Mouse (Mus musculus) cerebellum, postnatal 14 days (tissue): ENCODE measurements around the gene BC004004.
"Not testable (repeated sequence)": the region's sequence is repeated elsewhere in the genome, so short reads cannot be mapped to it uniquely, and the experiment has no call there.

Source experiments
- DNase-seq, 2 experiments: peaks; one replicate each; pipeline ENCODE4 v3.0.0; 2021; ENCODE audit warnings: mixed read lengths in 2 of 2

The BC004004 gene

DNA sequence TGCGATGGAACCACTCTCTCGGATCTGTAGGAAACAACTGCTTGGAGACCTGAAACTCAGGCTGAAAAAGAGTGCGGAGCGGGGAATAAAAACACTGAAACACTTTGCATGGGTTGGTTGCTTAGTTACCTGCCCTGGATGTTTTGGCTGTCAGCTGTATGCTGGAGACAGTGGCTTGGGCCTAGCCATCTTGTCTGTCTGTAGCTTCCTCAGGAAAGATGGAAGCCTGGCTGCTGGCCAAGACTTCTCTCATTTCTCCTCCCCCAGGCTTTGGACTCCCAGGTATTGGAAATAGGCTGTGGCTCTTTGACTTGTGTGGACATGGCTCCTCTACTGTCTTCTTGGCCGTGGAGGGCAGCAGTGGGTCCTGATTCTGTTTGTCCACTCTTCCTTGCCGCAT is 32.8 kb downstream of the BC004004 start:
- no peak for DNase-seq

DNA sequence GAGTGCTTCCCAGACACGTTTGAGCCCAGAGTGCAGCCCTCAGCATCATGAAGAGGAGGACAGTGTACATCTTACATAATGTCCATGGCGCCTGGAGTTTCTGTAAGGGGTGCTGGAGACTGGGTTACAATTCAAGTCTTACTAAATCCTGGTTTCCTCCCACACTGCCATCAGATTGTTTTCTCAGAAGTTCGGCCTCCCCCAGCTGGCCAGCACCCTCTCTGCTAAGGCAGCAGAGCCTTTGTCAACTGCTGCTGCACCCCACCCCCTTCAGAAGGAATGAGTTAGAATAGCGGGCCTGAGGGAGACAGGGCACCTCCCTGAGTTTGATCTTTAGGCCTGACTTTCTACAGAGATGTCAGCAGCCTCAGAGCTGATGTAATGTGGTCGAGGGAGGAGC is 33.6 kb downstream of the BC004004 start:
- DNase-seq, result no peak

DNA sequence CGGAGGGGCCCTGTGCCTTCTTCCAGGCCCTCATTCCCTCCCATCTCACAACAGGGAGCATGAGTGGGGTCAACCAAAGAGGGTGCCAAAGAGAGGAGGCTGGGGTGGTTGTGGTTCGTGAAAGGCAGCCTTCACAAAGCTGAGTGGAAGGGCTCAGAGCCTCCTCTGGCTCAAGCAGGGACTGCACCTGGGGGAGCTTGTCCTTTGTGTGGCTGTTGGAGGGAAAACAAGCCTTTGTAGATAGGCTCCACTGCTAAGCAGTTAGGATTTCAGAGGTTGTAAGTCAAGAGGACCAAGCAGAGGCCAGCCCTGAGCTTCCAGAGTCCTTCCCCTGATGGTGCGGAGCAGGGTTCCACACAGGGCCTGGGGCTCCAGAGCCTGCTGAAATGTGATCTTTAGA is 34.5 kb downstream of the BC004004 start:
- peak in 1 of 2 experiments; percentile 20 for DNase-seq

DNA sequence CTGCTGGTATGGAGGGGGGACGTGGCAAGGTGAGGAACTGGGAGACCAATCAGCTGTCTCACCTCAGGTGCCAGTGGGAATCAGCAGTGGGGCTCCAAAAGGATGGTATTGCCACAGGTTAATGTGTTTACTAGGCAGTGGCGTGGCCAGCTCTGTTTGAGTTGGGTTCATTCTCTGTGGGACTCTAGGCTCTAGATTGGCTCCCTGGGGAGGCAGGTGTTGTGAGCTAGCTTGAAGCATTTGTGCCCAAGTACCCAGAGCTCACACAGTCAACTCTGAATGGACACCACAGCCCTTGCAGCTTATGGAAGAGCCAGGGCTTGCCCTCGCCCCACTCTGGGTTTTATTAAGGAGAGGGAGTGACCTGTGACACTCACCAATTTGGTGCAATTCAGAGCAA is 35.3 kb downstream of the BC004004 start:
- no peak for DNase-seq

DNA sequence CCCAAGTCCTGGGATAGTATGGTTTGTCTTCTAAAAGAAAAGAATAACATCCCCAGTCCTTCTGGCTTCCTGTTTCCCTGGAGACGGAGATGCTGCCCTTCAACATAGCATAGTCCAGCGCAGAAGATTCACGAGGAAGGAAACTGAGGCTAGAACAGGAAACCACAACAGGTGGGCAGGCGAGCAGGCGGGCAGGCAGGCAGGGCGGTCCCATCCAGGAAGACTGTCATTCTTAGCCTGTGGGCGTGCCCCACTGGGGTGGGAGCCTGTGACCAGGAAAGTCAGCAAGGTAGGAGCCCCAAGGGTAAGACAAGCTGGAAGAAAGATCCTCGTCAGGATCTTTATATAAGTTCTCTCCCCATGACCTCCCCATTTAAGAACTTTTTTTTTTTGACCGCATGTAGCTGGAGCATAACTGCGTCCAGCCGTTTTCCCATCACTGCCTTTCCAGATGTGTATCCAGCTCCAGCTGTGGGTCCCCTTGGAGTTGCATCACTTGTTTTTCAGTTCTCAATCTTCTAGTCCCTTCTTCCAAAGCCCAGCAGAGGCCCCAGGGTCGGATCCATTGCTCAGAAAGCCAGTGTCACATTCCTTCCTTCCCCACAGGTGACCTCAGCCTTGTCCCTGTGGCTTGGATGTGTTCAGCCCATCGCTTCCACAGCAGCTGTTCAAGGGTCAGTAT is 35.9 kb downstream of the BC004004 start:
- no peak for DNase-seq

DNA sequence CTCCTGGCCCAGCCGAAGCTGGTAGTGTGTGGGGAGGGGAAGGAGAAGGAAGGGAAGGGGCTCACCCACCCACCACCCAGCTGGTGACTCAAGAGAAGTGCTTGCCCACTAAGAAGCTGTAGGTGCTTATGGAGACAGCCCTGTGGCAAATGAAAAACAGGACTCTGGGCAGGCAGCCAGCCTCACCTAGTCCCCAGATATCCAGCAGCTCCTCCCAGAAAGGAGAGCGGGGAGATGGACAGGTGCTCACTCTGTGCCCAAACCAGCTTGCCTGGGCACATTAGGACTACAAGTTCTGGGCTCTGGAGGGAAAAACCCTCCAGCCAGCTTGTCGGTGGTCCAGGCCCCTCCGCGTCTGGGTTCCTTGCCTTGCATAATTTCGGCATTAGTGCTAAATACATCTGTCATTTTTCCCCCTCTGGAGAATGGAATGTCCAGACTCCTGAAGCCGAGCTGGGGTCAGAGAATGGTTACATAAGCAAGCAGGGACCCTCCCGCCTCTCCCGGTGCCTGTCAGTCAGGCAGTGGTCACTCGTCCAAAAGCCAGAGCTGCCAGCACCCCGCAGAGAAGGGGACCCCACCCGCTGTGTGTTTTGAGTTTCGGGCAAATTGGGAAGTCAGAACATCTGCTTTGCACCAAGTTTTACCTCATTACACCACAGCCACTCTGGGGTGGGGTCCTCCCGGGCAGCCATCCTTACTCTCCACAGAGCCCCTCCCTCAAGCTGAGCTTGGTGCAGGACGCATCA is 36.6 kb downstream of the BC004004 start:
- peak; percentile 53 to 57 for DNase-seq

DNA sequence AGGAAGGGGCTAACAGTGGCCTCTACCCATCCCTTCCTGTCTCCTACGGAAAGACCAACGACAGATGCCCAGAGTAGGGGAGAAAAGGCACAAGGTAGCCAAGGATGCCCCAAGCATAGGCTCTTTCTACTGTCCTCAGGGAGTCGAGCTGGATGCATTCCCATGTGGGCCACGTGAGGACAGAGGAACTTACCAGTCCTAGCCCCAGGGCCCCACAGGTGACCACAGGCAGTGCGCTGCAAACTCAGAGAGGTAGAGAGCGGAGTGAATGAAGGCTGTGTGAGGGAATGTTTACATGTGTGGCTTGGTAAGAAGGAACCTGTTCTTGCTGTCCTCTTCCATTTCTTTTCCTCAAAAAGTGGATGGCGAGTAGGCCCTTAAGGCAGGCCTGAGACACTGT is 37.3 kb downstream of the BC004004 start:
- peak in 1 of 2 experiments; percentile 45 for DNase-seq

DNA sequence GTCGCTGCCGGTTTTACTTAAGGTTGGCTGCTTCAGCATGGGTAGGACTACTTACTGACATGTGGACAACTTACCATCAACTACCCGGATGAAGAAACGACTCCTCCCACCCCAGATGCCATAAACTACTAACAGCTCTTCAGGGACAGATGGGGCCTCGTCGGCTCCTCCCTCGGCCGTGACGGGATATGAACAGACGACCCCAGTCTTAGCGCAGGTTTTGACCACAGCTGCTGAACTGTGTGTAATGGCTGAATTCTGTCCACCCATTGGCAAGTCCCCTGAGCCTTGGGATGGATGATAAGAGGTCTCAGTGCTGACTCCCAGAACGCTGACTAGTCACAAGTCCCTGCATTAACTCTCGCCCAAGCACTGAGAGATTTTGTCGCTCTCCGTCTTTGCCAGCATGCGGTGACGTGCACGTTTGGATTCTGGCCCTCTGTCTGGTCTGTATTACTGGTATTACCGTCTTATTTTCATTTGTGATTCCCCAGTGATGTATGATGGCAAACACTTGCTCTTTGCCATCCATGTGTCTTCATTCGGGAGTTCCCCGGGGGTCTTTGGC is 41.6 kb downstream of the BC004004 start:
- DNase-seq, result no peak

DNA sequence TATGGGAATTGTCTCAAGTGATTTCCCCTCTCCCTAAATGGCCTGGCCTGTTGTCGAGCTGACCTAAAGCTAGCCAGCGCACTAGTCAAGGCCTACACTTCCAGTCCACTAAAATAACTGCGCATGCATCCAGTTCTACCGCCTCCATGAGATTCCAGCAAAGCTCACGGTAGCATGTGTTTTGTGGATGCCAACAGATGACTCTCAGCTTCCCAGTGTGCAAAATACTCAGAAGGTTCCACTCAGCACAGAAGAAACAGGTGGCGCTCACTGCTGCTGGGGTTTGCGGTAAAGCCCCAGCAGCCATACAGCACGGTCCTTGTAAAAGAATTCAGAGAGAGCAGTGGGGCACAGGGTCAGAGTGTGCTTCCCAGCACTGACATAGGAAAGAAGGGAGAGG is 43.0 kb downstream of the BC004004 start:
- DNase-seq, result no peak

DNA sequence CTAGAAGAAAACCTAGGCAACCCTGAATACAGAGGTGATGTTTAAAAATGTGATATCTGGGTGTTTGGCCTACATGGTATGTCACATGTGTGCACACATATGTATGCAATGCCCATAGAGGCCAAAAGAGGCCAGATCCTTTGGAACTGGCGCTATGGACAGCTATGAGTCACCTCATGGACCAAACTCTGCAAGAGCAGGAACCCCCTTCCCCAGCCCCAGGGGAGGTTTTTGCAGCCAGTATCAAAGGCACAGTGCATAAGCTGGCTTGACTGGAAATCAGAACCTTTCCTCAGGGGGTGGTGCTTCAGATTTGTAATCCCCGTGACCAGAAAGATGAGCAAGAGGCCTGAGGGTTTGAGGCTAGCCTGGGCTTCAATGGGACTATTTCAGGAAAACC is 43.5 kb downstream of the BC004004 start:
- no peak for DNase-seq

DNA sequence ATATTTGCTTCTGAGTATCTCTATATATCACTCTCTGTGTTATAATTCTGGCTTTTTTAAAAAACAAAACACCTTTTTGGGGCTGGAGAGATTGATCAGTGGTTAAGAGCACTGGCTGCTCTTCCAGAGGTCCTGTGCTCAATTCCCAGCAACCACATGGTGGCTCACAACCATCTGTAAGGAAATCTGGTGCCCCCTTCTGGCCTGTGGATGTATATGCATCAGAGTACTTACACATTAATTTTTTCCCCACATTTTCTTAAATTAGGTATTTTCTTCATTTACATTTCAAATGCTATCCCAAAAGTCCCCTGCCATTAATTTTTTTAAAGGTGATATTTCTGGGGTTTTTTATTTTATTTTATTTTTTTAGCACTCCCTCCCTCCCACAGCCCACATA is 44.7 kb downstream of the BC004004 start:
- DNase-seq, result peak in 1 of 2 experiments; percentile 23

DNA sequence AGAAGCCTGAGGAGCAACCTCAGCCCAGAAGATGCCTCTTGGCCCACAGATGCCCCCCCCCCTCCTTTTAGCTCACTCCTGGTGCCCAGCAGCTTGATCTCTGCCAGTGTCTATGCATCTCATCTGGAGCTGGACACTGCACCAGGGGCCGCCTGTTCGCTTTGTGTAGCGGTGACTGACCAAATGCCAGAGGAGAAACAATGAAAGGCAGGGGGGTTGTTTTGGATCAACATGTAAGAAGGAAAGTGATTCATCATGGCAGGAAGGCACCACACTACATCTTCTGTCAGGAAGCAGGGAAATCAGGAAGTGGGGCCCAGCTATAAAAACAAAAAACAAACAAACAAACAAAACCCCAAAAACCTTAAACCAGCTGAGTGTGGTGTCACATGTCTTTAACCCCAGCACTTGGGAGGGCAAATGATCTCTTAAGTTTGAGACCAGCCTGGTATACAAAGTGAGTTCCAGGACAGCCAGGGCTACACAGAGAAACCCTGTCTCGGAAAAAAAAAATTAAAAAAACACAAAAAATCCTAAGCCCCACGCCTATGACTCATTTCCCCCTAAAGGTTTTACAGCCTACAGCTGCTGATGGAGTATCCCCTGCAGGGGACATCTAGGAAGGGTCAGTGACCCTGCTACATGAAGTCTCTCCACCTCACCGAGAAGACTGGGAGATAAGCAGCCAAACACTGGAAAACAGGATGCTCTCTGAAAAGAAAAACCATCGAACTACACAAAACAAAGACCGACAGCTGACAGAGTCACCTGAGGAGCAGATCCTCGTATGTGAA is 47.3 kb downstream of the BC004004 start:
- no peak for DNase-seq

DNA sequence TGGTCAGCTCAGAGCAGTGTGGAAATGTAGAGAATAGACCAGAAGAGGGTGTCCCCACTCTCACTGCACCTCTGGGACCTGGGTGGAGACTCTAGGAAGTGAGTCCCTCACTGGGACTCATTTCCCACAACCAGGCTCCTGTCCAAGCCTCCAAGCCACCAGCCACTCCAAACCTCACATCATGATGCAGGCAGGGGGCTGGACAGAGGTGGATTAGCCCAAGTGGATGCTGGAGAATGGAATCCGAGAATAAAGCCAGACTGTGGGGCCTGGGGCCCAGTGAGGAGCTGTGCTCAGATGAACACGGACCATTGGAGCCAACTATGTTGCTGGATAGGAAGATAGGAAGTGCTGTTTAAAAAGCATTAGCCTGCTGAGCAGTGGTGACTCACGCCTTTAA is 48.3 kb downstream of the BC004004 start:
- DNase-seq, result no peak

DNA sequence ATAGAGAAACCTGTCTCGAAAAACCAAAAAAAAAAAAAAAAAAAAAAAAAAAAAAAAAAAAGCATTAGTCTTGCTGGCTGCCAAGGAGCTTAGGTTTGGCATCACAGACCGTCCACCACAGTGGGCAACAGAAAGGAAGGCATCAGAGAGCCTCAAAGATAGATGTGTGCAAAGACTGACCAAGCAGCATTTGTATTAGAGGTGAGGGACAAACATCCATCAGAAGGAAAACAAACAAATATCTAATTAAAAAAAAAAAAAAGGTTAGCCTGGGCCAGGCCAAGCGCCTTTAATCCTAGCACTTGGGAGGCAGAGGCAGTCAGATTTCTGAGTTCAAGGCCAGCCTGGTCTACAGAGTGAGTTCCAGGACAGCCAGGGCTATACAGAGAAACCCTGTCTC is 48.8 kb downstream of the BC004004 start, which contains the start of gene Pi16:
Pi16 (plus strand) TSS at position 301 of the 400 bp plus-strand sequence.
- DNase-seq, result not testable (repeated sequence)

DNA sequence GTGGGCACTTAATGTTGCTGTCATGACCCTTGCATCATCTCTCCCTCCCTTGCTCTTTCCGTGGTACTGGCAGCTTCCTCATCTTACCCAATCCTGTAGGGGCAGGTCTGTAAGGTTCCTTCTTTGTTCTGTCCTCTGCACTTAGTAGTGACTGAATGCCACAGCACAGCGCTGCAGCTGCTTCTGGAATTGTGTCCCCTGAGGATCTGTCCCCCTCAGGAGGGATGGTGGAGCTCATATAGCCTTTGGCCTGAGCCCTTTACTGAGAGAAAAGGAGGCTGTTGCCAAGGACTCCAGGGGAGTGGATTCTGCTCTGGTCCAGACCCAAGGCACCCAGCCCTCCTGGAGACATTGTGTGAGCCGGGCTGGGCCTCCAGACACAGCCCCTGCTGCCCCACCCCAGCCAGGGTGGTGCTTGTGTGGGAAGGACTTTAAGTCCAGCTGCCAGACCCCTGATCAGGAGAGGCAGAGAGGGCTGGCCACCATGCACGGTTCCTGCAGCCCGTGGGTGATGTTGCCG is 50.2 kb downstream of the BC004004 start:
- no peak for DNase-seq

DNA sequence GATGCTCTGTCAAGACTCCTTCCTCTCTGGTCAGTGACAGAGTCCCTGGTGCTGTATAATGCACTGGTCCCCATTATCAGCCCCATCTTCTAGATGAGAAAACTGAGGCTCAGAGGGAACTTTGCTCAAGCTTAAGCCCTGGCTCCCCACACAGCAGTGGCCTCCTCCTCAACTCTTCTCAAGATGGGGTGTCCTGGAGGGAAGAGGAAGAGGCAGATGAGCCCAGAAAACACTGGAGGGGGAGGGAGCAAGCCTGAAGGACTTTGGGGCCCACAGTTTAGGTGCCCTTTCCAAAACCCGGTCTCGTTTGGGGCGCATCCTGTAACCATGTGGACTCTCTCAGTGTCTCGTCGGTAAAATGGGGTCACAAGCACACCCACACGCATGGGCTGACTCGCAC is 50.9 kb downstream of the BC004004 start:
- DNase-seq, result no peak

DNA sequence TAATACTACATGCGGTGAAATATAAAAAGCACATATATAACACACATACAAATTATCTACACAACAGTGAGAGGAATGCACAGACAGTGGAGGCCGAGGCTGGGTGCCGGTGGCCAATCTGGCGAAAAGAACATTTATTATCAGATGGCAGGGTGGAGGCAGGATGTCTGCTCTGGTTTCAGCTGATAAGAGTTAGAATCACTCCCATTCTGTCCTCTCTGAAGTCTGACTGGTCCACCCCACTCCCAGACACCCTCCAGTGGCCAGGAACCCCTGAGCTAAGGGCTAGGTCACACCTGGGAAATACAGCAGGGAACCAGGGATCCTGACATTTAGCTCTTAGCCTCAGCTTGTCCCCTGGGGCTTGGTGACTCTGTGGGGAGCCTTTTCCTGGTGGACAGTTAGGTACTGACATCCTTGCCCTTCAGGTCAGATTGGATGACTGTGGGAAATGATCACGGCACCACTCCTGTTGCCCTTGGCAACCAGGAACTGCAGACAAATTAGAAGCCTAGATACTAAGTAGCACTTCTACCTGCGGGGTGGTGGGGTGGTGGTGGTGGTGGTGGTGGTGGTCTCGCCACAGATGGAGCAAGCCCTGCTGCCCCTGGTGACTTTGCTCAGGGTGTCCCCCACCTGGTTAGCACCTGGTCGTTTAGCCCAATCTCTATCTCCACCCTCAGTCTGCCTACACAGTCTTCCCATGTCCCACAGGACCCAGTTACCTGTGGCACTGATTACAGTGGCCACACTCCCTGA is 51.5 kb downstream of the BC004004 start:
- no peak for DNase-seq

DNA sequence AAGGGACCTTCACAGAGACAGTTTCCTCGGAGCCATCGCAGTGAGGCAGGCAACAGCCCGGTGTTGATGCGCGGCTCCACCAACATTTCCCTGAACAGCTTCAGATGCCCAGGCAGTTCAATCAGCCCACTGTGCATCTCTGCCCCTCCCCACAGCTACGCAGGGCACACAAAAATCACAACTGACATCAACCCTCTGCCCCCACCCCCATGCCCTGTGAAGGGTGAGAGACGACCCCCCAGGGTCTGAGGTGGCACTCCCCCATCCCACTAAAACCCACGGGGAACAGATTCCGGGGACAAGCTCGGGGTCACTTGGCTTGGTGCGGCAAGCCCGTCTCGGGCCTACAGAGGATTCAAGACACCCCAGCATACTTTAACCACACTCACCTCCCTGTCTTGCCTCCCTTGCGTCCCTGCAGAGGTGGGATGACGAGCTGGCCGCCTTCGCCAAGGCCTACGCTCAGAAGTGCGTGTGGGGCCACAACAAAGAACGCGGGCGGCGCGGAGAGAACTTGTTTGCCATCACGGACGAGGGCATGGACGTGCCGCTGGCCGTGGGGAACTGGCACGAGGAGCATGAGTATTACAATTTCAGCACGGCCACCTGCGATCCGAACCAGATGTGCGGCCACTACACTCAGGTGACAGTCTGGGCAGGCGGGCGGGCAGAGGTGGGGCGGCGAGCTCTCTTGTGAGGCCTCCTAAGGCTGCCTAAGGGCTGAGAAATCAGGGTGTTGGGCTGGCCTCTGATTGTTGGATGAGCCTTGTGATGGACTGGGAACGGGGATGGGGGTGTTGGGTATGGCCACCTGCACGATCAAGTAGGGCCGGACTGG is 53.4 kb downstream of the BC004004 start:
- no peak for DNase-seq

DNA sequence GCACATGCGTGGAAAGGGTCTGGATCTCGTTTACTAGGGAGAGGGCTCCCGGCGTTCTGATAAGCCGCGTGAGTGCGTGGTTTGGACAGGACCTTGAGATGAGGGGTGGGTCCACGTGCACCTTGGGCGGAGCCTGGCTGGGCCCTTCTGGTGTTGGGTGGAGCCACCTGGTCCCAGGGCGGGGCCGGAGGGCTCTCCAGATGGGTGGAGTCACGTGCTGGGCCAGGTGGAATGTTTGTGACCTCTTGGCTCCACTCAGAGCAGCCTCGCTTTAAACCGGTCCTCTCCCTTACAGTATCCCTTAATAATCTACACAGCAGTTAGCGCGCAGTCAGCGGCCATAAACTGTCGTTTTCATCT is 54.0 kb downstream of the BC004004 start:
- DNase-seq, result no peak

DNA sequence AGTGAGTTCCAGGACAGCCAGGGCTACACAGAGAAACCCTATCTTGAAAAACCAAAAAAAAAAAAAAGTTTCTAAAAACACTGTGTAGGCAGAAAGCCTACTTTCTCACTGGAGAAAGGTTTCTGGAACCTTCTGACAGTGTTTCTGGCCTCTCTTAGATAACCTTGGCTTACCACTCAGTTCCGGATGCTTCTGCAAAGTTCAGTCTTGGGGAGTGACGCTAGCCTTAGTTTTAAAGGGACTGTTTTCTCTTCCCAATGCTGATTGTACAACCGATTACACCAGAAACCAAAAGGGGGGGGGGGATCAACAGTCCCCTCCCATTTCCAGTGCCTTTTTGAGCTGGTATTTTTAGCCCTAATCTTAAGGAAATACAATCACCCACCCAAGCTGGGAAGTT is 55.0 kb downstream of the BC004004 start:
- no peak for DNase-seq

DNA sequence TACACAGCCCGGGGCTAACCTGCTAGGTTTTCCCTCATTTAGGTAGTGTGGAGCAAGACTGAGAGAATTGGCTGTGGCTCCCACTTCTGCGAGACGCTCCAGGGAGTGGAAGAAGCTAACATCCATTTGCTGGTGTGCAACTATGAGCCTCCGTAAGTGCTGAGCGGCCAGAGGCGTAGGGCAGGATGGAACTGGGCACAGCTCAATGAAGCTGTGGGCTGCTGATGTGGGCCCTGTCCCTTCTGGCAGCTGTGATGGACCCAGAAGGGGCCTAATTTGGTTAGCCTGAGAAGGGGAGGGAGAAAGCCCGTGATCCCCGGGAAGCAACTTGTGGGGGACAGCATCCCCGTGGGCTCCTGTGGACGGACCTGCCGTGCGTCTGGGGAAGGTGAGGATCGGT is 57.2 kb downstream of the BC004004 start:
- DNase-seq, result no peak
